Mouse (Mus musculus) neural tube, embryonic 11.5 days (tissue): ENCODE data around the gene Vmn2r8. TPM values are rescaled to one million over a fixed set of nuclear protein-coding genes. Genes with fewer than 3 reads are reported as not detected.

Experiments used
- polyA plus RNA-seq: library from polyadenylated mRNA; unstranded; fragments of >200 nt; fragmentation: Nextera tagmentation; extraction: Ambion mirVana; gene quantifications from 2 replicates; pipeline ENCODE4 v1.2.1, GENCODE M21; 2014

Vmn2r8 gene
- polyA plus RNA-seq, 1 experiment from 2014 or later, result not detected

Other genes with a start within 250 kb of the Vmn2r8 start
- 53.4 and 53.5 TPM in 2 replicates for gene Gak, start 179.1 kb downstream of the Vmn2r8 start, polyA plus RNA-seq
- gene Tmem175, start 179.1 kb downstream of the Vmn2r8 start, polyA plus RNA-seq, result 17.7 and 20.7 TPM in 2 replicates
- gene Idua, start 148.5 kb downstream of the Vmn2r8 start, polyA plus RNA-seq, result 7.1 and 8.2 TPM in 2 replicates
- 11.6 and 12.1 TPM in 2 replicates for gene Dgkq, start 139.2 kb downstream of the Vmn2r8 start, polyA plus RNA-seq
- gene Slc26a1, start 133.3 kb downstream of the Vmn2r8 start, polyA plus RNA-seq, result 0.96 and 0.97 TPM in 2 replicates
- gene Fgfrl1, start 116.5 kb downstream of the Vmn2r8 start, polyA plus RNA-seq, result 26.0 and 28.6 TPM in 2 replicates
- 0.95 and 0.97 TPM in 2 replicates for gene Rnf212, start 33.9 kb downstream of the Vmn2r8 start, polyA plus RNA-seq
- gene Tmed11, start 13.5 kb downstream of the Vmn2r8 start, polyA plus RNA-seq, result not detected in 2 replicates
- gene Vmn2r9, start 43.8 kb upstream of the Vmn2r8 start, polyA plus RNA-seq, result not detected in 2 replicates
- gene Vmn2r10, start 197.7 kb upstream of the Vmn2r8 start, polyA plus RNA-seq, result not detected in 2 replicates